Mouse (Mus musculus) brain, embryonic 14.5 days (tissue): ENCODE measurements at regions not wholly inside any gene's neighbourhood (a gene's known extent, or its start where the extent isn't known, plus 50 kb on each side); places are given as distances from the start of the nearest gene placed in this dataset.

Experiments
- CTCF ChIP-seq: fragments of 200-500 bp; IDR thresholded peaks from 2 replicates; pipeline ENCODE4 v1.5.1; 2012; ENCODE audit warnings: inconsistent platforms, mild to moderate bottlenecking, moderate library complexity, borderline replicate concordance; ENCODE audit not compliant: insufficient read depth, insufficient read length; ENCODE audit errors: extremely low read depth
- POLR2A ChIP-seq: fragments of 200-500 bp; IDR thresholded peaks from 2 replicates; pipeline ENCODE4 v1.6.1; 2012; ENCODE audit warnings: mild to moderate bottlenecking, inconsistent platforms, borderline replicate concordance; ENCODE audit not compliant: poor library complexity, insufficient read depth, insufficient read length, severe bottlenecking; ENCODE audit errors: extremely low read depth

DNA sequence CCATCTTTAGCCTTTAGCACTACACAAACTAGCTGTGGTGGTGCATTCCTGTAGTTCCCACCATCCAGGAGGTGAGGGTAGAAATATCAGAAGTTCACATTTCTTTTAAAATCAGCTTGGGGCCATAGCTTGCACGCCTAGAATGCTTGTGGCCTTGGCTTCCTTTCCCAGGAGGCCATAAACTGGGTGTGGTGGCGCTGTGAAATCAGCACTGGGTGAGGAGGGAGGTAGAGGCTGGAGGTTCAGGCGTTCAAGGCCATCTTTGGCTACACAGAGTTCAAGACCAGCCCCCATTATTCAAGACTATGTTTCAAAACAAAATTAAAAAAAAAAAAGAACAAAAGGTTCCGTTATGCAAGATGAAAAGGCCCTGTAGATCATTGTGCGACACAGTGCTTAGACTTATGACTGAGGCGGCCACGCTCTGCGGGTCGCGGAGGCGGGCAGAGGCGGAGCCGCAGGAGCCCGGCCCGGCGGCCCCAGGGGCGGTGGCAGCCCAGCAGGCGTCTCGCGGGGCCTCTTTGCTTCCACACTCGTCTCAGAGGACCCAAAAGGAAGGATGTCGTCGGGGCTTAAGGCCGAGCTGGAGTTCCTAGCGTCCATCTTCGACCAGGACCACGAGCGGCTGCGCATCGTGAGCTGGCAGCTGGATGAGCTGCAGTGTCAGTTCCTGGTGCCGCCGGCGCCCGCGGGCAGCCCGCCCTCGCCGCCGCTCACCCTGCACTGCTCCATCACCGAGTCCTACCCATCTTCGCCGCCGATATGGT lies 134.7 kb upstream of the Usp9x start:
- TF ChIP-seq POLR2A (no peak), CTCF (no peak)
